Mouse (Mus musculus) thymus, postnatal 4 days (tissue): ENCODE data around the gene Gabbr1.

Experiments
- DNase-seq: peaks from one replicate; pipeline ENCODE4 v3.0.0; 2021

Gabbr1 gene

DNA sequence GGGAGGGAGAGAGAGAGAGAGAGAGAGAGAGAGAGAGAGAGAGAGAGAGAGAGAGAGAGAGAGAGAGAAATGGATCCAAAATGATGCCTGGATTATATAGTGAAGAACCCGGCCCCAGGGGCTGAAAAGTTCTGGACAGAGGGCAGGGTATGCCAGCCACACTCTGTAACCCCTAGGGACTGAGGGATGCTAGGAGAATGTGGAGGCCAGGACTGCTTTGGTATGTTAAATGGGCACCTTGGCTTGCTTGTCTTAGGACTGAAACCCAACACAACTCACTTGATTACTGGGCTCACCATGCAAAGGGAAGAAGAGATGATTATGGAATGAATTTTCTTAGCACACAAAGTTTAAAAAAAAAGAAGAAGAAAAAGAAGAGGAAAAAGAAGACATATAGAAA, 32.4 kb downstream of the Gabbr1 start:
- DNase-seq, result no peak

DNA sequence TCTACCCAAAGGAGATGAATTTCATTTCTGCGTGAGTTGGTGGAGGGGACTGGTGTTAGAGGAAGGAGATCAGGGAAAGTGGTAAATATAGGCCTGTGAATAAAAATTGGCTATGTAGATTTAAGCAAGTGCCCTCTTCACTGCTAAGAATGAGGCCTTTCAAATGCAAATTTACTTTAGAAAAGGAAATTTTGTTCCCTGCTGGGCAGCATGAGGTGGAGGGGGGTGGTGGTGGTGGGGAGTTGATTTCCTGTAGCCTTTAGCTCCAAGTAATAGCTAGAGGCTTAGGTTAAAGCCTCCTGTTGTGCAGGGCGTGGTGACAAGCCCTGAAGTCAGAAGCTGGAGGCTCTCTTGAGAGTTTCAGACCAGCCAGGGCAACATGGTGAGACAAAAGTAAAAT, 33.2 kb downstream of the Gabbr1 start:
- DNase-seq, result no peak

GRCm38 (mm10) chr17:37080119-37080518, 34.4 kb downstream of the Gabbr1 start:
- DNase-seq, result no peak

DNA sequence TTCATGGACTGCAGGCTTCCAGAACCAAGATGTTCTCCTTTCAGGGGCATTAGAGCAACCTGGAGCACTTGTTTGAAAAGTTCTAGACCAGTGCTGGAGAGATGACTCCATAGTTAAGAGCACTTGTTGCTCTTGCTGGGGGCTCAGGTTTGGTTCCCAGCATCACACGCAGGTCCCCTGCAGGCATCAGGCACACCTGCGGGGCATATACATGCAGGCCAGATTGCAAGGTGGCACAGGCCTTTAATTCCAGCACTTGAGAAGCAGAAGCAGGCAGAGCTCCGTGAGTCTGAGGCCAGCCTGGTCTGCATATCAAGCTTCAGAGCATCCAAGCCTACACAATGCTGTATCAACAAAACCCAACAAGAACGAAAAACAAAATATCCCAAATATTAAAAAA, 35.9 kb downstream of the Gabbr1 start:
- DNase-seq, result no peak

- peak; percentile 62 for DNase-seq
Observed at GRCm38 (mm10) chr17:37083327-37083726, 37.6 kb downstream of the Gabbr1 start.

DNA sequence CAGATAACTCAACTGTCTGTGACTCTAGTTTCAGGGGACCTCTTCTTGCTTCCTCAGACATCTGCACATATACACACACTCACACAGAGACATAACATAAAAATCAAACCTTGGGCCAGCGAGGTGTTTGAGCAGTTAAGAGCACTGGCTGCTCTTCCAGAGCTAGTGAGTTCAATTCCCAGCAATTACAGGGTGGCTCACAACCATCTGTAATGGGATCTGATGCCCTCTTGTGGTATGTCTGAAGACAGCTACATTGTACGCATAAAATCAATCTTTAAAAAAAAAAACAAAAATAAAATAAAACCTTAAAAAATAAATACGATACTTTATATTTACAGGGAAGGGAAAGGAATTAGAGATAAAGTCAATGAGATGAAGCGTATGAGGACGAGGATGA, 38.9 kb downstream of the Gabbr1 start:
- DNase-seq, result no peak

DNA sequence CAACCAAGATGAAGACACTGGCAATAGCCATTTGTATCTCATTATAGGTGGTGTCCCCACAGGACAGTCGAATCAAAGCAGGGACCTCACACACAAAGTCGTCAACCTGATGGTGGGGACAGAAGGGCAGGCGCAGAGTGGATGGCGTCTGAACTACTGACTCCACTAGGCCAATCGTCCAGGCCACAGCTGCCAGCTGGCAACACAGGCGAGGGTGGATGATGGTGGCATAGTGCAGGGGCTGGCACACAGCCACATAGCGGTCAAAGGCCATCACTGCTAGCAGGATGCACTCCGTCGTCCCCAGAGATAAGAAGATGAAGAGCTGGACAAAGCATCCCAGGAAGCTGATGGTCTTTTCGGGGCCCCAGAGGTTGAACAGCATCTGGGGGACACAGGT, 39.8 kb downstream of the Gabbr1 start:
- no peak for DNase-seq

GRCm38 (mm10) chr17:37088399-37088798, 42.6 kb downstream of the Gabbr1 start, which contains the start of gene Olfr90:
Gene Olfr90 (minus strand): TSS chr17:37088499.
- no peak for DNase-seq

- no peak for DNase-seq
Observed at GRCm38 (mm10) chr17:37092198-37092597, 46.4 kb downstream of the Gabbr1 start.

- no peak for DNase-seq
Observed at GRCm38 (mm10) chr17:37093289-37093688, 47.5 kb downstream of the Gabbr1 start.

DNA sequence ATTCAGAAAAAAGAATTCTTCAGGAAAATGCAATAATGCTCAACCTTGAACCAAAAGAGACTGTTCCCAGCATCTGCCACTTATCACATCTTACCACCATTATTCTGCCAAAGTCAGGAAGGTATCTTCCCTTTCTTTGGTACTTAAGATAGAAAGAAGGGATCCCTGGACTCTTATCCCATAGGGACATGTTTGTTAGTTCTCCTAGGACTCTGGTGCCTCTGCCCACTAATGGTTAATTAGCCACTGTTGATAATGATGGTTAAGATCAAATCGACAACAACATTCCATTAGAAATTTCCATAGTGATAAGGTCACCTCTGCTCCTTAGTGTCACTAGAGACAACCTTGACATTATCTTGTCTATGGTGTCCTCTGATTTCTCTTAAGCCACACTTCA, 52.4 kb downstream of the Gabbr1 start, which contains the start of gene Olfr91:
Gene Olfr91, minus strand, starts transcription at position 101 of the 400 bp plus-strand sequence.
- DNase-seq, result no peak

GRCm38 (mm10) chr17:37119988-37120387, 74.2 kb downstream of the Gabbr1 start, which contains the start of gene Olfr92:
Gene Olfr92 (minus strand): TSS chr17:37120088.
- DNase-seq, result no peak
